Mouse (Mus musculus) cerebellum, adult 8-10 months (tissue): ENCODE measurements at regions not wholly inside any gene's neighbourhood (a gene's known extent, or its start where the extent isn't known, plus 50 kb on each side); places are given as distances from the start of the nearest gene placed in this dataset.
"Not testable (repeated sequence)": the region's sequence is repeated elsewhere in the genome, so short reads cannot be mapped to it uniquely, and the experiment has no call there.

ENCODE experiments used
- DNase-seq: peaks from one replicate; pipeline ENCODE4 v3.0.0; 2022

GRCm38 (mm10) chr12:62631888-62632490 is 1109.0 kb downstream of the Lrfn5 start:
- DNase-seq: peak; percentile 0

- DNase-seq: no peak
These were observed 1141.7 kb downstream of the Lrfn5 start for GRCm38 (mm10) chr12:62664602-62665001.

- not testable (repeated sequence) for DNase-seq
These were observed 1184.2 kb downstream of the Lrfn5 start for GRCm38 (mm10) chr12:62707198-62707597.
